Mouse (Mus musculus): ENCODE measurements at regions not wholly inside any gene's neighbourhood (a gene's known extent, or its start where the extent isn't known, plus 50 kb on each side); places are given as distances from the start of the nearest gene placed in this dataset.
A peak's percentile ranks its signal among the peaks of the same experiment; 100 is the strongest.

DNA sequence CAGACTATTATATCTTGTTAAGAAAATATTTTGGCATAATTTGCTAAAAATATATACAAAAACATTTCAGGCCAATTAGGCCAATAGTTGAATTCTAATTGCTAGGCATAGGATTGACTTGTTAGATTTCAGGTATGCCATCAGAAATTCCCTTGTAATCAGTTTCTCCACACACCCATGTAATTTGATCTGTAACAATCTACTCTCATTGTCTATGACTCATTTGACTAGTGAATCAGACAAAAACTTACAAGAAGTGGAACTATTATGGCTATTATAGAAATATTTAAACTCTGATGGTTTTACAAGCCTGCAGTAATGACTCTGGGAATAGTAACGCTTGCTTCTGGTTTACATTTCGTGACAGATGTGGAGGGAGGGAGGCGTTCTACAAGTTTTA is 338.9 kb upstream of the Ptbp2 start:
- DNase-seq (ENCODE audit: low read depth, low spot score), result no peak

DNA sequence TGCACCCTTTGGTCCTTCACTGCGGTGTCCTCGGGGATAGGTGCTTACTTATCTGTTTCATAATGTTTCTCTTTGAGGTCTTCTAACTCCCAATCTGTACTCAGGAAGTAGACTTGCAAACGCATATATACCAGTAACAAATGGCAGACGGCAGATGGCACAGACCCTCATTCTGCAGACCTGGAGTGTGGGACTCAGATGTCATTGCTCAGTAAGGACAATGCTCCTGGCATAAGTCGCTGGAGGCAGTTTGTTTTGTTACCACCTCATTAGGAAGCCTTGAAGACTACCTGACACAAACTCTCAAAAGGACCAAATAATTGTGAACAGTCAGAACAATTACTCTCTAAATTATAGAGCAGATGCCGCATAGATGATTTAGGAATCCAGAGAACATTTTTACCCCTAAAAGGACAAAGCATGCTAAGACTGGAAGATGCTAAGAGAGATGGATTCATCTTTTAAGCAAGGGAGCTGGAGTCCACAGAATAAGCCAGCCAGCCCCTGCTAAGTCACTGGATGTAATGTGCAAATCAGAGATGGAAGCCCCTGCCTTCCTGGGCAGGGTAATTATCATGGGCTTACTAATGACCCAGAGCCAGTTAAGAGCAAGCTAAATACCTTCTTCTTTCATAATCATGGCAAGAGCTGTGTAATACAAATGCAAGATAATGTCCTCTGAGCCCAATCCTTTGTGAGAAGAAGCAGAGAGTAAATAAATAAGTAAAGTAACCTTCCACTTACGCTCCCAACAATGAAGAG is 299.1 kb upstream of the Ptbp2 start:
- no peak for DNase-seq (ENCODE audit: low read depth, low spot score)

DNA sequence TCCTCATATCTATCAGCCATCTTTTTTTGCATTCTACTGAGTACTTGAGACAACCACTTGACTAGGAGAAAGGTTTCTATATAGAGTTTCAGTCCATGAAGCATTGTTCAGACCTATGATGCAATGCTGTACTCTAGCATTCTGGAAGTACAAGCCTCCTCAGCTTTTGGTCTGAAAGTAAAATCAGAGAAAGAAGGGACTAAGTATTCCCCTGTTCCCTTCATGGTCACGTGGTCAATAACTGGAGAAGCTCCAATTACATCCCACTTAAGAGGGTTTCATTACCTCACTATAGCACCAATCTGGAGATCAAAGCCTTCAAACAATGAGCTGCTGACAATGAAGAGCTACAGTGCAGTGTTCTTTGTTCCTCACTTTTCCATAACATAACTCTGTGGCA is 289.3 kb upstream of the Ptbp2 start:
- no peak for DNase-seq (ENCODE audit: low read depth, low spot score)

DNA sequence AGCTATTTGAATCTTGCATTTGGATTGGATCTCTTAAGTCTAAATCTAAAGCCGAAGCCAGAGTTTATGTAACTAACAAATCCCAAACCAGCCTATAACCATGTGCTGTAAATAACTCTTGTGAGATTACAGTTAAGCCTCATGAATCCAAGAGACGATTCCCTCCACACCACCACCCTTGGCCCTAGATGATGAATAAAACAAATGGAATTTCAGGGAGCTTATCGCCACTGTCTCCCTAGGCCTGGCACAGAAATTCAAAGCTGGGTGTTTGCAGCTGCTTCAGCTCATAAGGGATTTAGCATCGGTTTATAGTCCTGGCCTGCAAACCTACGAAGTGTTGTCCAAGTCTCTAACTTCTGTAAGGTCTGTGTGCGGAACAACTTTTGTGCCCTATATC is 281.4 kb upstream of the Ptbp2 start:
- no peak for DNase-seq (ENCODE audit: low read depth, low spot score)

DNA sequence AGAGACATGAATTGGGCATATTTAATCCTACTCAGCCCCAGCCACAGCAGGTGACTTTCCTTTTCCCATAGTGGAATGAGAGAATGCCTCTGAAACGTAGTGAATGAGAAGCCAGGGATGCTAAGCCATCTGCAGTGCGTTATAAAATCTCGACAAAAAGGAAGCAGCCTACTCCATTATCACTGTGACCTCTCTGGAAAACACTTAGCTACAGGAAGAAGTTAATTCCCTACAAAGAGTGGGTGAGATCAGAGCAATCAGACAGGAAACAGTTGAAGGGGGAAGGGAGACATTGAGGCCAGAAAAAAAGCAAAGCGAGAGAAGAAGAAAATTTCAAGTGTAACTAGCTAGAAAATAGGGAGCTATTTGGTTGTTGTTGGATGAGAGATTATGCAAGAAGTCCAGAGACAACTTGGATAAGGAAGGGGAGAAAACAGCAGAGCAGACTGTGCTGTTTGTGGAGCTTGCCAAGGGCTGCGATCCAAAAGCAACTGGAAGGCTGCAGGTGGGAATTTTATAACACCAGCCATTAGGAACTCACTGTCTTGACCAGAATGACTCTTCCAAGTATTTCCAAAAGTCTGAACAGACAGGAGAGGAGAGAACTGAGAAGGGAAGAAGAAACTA is 280.7 kb upstream of the Ptbp2 start:
- no peak for DNase-seq (ENCODE audit: low read depth, low spot score)

DNA sequence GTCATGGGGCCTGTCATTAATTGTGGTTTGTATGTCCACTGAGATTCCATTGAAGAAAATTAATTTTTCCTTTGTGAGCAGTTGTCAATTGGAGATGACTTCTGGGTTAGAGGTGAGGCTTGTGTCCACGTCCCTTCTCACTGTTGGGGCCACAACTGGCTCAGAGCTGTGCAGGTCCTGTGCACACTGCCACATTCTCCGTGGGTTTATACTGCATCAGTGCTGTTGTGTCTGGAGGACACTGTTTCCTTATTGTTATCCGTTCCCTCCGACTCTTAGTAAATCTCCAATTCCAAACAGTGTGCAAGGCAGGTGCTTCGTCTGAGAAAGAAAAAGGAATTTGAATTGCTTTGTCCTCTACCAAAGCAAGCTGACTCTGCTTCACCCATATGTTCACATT is 278.0 kb upstream of the Ptbp2 start:
- no peak for DNase-seq (ENCODE audit: low read depth, low spot score)

DNA sequence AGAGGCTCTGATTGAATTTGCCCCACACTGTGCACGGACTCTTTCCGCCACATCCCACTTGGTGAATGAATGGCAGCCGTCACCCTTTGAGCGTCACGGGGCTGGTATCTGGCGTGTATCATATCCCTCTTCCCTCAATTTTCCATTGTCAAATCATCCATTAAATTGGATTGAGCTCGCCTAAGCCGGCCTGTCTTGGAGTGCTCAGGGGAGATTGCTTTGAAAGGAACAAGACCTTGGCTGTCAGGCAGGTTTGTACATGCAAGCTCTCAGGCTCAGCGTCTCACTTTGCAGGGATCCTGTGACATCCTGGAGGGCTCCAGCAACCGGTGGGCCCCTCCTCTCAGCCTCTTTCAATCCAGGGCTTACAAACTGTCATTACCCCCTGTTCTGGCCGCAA is 275.7 kb upstream of the Ptbp2 start:
- DNase-seq (ENCODE audit: low read depth, low spot score), result no peak

DNA sequence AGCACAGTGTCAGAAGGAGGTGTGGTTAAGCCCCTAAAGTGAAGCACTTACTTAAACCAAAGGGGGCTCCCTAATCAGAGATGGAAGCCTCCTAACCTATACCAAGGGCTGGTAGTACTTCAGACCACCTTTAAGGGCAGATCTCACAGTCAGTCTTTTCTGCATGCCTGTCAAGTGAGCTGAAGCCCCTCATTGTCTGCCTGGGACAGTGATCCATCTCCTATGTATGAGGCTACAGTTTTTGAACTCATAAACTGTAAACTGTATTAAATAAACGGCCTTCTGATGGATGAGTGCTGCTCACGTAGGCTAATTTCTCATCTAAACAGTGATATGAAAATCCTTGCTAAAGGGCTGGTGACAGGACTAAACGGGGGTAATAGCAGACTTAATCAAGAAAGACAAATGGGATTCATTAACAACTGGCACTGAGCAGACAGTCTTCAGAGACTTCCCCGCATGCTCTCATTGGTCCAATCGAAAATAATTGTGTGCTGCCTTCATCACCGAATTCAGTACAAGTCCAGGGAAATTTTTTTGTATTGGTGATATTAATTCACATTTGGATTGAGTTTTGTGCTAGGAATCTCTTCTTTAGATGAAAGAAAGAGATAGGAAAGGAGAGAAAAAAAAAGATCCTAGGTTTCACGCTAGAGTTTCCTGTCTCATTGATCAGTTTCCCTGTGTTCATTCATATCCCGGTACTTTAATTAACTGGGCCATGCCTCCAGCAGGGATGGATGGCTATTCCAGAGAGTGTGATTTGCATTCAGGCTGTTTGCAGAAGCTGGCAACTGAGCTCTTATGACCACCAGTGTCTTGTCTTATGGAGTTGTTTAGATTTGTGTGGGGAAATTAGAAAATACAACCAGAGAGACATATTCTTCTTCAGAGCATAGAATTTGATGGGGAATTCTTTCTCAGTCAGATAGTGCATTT is 271.2 kb upstream of the Ptbp2 start:
- no peak for DNase-seq (ENCODE audit: low read depth, low spot score)

DNA sequence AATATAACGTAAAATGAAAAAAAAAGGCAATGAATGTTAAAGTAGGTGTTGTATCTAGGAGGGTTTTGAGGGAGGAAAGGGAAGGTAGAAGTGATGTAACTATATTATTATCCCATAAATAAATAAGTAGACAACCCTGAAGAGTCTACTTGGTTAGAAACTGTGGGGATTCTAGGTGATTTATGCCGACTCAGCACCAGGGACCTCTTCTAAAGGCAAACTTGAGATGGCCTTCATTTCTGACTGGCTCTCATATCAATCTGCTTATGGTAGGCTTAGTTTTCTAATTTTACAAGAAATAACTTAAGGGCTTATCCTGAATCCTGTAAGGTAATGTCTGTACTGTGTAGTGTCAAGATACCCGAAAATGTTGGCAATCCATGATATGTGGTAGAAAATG is 263.0 kb upstream of the Ptbp2 start:
- no peak for DNase-seq (ENCODE audit: low read depth, low spot score)

DNA sequence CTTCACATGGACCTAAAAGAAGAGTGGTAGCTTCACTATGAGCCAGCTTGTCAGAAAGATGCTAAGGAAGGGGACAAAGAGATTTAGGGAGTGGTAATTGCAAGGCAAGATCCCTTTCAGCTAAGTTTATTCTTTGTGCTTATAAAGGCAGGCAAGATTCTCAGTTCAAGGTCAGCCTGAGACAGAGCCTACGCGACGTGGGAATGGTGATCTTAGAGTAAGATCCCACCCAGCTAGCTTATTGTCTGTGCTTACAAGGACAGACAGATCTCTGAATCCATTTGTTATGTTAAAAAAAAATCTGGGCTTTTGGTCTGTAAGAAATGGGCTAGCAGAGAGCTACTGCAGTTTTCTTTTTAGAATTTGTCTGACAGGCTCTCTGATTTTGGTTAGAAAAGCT is 253.3 kb upstream of the Ptbp2 start:
- DNase-seq (ENCODE audit: low read depth, low spot score), result peak; percentile 51

DNA sequence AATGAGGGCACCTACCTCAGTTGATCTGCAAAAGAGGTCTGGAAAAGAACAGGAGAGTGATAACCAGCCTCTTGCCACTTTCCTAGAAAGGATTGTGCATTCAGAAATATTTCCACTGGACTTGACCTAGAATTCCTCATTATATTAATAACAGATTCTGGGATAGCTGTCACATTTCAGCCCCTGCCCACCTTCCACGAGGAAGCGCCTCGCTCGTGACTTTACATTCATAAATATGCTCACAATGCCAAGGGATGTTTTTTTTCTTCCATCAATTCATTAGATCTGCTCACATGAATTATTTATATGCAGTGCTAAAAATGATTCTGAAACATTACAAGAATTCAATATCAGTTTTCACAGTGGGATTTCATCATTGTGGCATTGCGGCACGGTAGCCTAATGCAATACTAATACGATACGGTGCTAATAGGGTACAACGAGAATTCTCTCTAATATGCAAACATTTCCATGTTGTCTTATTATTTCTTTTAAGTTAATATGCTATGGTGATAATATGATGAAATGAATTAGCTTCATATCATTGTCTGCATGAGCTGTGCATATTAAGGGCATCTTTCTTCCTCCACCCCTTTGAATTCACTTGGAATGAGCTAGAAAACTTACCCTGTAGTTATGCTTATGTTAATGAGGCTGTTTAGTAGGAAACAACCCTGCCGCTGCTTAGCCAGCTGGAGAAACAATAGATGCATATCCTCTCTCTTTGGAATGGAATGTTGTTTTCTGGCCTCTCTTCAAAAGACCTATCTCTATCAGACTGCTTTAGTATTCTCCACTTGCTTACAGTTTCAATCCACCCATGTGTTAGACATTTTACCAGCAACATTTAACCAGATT is 235.8 kb upstream of the Ptbp2 start:
- no peak for DNase-seq (ENCODE audit: low read depth, low spot score)

DNA sequence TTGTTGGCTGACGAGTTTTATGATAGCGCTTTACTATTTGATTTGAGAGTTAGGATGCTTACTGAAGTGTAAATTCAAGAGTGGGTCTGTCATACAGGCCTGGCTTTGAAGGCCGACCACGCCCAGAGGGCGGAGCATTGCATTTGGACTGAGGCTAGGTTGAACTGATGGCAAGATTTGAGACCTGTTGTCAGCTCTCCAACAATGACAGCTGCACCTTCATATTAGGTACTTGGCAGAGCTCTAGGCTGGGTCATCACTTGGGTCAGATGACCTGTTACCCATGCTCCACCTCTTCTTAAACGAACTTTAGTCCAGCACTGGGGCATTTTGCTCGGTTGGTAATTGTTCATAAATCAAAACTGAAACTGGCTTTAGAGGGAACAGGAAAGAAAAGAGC is 231.1 kb upstream of the Ptbp2 start:
- no peak for DNase-seq (ENCODE audit: low read depth, low spot score)

DNA sequence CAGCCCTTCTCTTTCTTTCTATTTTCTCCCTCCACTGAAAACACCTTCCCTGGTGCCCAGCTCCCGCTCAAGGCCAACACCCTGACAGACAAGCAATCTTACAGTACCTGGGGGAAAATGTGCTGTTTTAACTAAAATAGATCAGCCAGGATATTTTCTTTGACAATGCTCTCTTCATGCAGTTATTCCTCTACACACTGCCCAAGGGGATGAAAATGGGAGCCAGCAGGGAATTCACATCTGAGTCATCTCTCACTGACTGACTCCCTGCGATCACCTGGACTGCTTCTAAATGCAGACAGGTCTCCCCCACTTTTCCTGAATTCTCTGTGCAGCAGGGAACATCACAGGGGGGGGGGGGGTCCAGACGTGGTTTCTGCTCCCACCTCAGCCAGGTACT is 227.6 kb upstream of the Ptbp2 start:
- no peak for DNase-seq (ENCODE audit: low read depth, low spot score)

DNA sequence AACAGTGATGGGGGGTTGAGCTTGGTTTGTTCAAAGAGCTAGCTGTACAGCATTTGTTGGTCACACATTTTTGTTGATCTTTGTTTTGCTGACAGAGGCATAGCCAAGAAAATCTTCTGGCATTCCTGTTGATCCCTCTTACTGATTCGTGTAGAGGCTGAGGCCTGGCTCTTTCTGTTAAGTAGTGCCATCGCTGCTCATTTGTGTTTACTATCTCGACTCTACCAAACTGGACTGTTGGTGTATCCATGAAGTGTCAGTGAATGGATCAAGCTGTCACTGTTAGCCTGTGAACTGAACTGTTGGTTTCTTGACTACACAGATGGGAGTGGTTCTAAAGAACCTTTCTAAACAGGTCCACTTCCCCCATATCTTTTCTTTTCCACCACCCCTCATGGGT is 223.8 kb upstream of the Ptbp2 start:
- no peak for DNase-seq (ENCODE audit: low read depth, low spot score)

DNA sequence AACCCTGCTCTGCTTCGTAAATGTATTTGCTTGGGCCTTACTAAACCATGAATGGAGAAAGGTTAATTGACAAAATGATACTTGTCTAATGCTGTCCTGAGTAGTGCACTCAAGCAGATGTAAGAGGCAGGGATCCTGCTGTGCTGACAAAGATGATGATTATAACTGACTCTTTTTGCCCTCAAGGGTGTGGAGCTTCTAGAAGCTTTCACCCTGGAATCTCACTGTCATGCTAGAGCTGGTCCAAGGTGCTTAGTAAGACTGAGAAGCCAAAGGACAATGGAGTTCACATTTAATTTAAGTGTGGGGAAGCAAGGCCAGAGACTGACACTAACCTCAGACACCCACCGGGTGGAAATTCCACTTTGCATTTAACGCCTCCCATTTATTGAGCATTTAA is 220.3 kb upstream of the Ptbp2 start:
- DNase-seq (ENCODE audit: low read depth, low spot score), result no peak

DNA sequence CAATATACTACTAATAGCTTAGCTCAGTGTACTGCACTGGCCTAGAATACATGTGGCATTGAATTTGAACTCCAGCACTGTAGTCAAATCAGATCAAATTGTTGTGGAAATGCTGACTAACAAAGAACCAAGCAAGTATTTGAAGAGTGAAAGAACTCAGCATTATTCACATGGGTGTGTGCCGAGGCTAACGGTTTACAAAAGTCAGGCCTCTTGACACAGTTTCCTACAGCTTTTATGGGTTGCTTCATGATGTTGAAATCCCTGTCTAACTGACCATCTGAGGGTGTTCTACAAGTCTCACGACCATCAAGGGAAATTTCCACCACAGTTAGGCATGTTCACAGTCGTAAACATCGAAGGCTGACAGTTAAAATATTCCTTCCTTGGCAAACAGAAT is 216.0 kb upstream of the Ptbp2 start:
- DNase-seq (ENCODE audit: low read depth, low spot score), result peak; percentile 5

DNA sequence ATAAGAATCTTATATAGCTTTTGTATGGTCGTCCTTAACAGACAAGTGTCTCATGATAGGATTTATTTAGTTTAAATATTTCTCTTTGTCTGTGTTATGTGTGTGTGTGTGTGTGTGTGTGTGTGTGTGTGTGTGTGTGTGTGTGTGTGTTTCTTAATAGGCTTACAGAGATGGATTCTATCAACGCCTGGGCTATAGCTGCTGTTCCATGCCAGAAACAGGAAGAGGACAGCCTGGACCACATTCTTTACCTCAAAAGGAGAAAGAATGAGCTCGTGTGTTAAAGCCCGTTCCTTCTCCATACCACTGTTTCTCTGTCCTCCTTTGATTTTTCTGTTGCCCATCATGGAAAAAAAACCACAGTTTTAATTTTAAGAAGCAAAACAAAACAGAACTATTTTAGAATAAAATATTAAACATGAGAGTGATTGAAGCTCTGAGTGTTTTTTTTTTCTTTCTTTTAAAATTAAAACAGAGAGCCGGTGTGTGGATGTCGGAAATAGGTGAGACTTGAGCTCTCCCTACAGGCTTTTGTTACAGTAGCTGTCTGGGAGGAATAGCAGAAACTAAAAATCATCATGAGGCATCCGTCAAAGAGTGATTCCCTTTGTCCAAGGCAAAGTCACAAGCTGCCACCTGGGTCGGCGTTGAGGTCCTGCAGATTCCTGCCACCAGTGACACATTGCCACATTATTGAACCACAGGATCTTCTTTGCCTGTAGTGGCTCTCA is 212.2 kb upstream of the Ptbp2 start:
- no peak for DNase-seq (ENCODE audit: low read depth, low spot score)

DNA sequence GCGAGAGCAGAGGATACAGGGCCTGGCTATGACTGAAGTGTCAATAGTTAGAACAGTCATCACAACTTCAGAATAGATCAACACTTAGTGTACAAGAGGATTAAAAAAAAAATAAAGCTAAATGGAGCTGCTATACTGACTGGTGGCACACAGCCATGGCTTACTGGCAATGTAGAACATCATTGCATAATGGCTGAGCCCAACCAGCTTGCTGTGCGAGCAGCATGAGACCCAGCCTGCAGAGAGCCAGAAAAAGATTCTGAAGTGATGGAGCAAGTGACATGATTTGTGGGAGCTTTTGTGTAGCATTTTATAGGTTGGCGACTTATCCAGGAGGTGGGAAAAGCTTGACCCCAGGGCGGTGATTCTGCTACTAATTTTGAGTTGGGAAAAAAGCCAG is 211.5 kb upstream of the Ptbp2 start:
- DNase-seq (ENCODE audit: low read depth, low spot score), result no peak

DNA sequence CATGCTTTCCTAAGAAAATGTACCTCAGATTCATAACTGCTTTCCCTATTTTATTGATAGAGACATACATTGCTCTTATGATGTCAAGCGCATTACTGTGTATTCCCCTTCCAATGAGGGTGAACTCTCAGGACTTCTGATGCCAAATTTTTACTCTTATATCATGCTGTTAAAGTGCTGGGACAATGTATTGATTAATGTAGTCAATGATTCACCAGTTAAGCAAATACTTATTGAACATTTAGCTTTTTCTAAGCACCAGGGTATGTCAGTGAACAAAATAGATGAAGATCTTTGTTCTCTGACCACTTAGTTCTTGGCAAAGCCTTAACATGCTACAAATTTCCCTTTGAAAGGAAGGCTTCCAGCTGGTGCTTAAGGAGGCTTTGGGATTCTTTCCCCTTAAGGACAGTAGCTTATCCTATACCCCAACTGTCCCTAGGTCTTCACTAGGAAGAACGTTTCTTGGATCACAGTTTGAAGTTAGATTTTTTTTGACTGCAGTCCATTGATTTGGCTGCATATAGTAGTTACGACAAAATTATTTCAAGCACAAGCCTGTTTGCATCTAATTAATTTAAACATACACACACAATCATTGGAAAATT is 203.1 kb upstream of the Ptbp2 start:
- no peak for DNase-seq (ENCODE audit: low read depth, low spot score)

DNA sequence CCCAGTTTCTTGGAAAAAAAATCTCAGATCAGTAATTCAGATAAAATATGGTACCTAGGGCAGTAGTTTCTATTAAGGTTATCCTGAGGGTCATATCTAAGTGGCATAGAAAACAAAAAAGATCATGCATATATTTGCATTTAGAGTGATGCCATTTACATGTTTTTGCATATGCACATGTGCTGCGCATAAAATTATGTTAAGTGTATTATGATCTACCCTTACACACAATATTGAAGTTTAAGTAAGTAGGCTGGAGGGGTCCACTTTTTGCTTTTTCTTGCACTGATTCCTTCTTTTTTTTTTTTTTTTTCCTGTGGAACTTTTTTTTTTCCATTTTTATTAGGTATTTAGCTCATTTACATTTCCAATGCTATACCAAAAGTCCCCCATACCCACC is 193.1 kb upstream of the Ptbp2 start:
- DNase-seq (ENCODE audit: low read depth, low spot score), result no peak

DNA sequence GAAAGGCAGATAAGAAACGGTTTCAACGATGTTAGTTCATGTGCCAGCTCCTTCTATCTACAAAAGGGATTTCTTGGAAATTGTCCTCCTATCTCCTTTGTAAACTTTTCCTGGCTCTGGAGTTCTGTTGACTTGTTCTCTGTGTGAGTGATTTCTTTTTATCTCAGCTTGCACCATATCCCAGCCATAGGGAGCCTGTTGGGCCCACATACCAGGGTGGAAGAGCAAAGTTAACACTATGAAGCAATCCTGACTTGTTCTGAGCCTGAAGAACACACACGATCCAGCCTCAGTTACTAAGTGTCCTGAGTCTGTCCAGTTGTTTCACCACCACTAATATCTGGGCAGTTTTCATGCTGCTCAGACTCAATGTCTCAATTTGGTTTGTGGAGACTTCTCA is 192.1 kb upstream of the Ptbp2 start:
- no peak for DNase-seq (ENCODE audit: low read depth, low spot score)

All from ES-CJ7 (cell line).